Mouse (Mus musculus) heart, embryonic 16.5 days (tissue): ENCODE data around the gene Dek. TPM values are rescaled to one million over a fixed set of nuclear protein-coding genes. Genes with fewer than 3 reads are reported as not detected.
A peak's percentile ranks its signal among the peaks of the same experiment; 100 is the strongest.

ENCODE experiments used
- ATAC-seq: fragments of 200-750 bp; cut with Nextera tagmentation; replicated peaks from 2 replicates; pipeline ENCODE4 v1.8.0; 2017; ENCODE audit warnings: moderate number of reproducible peaks; ENCODE audit not compliant: insufficient read depth, low FRiP score; ENCODE audit errors: extremely low read depth
- H3K27ac ChIP-seq: fragments of 300-500 bp; sonication (generic); 2 replicates; pipeline ENCODE4 v1.5.1; 2014; ENCODE audit warnings: mild to moderate bottlenecking, low read length, control low read depth, moderate library complexity
- H3K27me3 ChIP-seq: fragments of 300-500 bp; sonication (generic); 2 replicates; pipeline ENCODE4 v1.6.1; 2014; ENCODE audit warnings: low read length, mixed read lengths; ENCODE audit not compliant: control insufficient read depth, insufficient read depth
- H3K36me3 ChIP-seq: fragments of 300-500 bp; sonication (generic); 2 replicates; pipeline ENCODE4 v1.6.1; 2014; ENCODE audit not compliant: control insufficient read depth, insufficient read depth
- H3K4me1 ChIP-seq: fragments of 300-500 bp; sonication (generic); 2 replicates; pipeline ENCODE4 v1.6.1; 2014; ENCODE audit warnings: low read length, mixed read lengths; ENCODE audit not compliant: control insufficient read depth, insufficient read depth
- H3K4me2 ChIP-seq: fragments of 300-500 bp; sonication (generic); 2 replicates; pipeline ENCODE4 v1.6.1; 2014; ENCODE audit warnings: low read depth, mild to moderate bottlenecking, control low read depth, low read length
- H3K4me3 ChIP-seq: fragments of 300-500 bp; sonication (generic); 2 replicates; pipeline ENCODE4 v1.5.1; 2014; ENCODE audit warnings: mild to moderate bottlenecking, control low read depth, low read length
- H3K9ac ChIP-seq: fragments of 300-500 bp; sonication (generic); 2 replicates; pipeline ENCODE4 v1.6.1; 2014; ENCODE audit warnings: low read length, control low read depth
- H3K9me3 ChIP-seq: fragments of 300-500 bp; sonication (generic); replicated peaks from 2 replicates; pipeline ENCODE4 v1.6.1; 2016; ENCODE audit warnings: low read length; ENCODE audit not compliant: control insufficient read depth
- WGBS: fragments of 180-500 bp; shearing (Covaris S2); extraction: QIAGEN DNeasy Blood & Tissue Kit; methylation state at CpG from one replicate; pipeline ENCODE4 v1.1.7; 2014; 5-methylcytosine and 5-hydroxymethylcytosine counted together
- polyA plus RNA-seq: library from polyadenylated mRNA; unstranded; fragments of >200 nt; fragmentation: Nextera tagmentation; extraction: Ambion mirVana; gene quantifications from 2 replicates; pipeline ENCODE4 v1.2.1, GENCODE M21; 2015

The Dek gene
- polyA plus RNA-seq, 1 experiment from 2014 or later: 129 TPM

- peak; percentile 32; the same call in 1 of the 2 replicates for ATAC-seq
- Histone ChIP-seq H3K27ac (no peak overlapping the region), H3K4me3 (no peak overlapping the region), H3K36me3 (peaks cover 9% of the 10 kb centered on the region; the same call in 1 of the 2 replicates), H3K9ac (no peak overlapping the region), H3K4me2 (no peak overlapping the region), H3K4me1 (no peaks in the 10 kb centered on the region), H3K9me3 (no peaks in the 10 kb centered on the region), H3K27me3 (no peaks in the 10 kb centered on the region)
- WGBS: 70% methylated on average over 11 of the region's 11 CpGs
These were observed 49.9 kb downstream of the Dek start for GRCm38 (mm10) chr13:47056126-47056525.

- H3K4me3 ChIP-seq: no peak overlapping the region
These were observed 52.0 kb downstream of the Dek start for GRCm38 (mm10) chr13:47053971-47054370.

GRCm38 (mm10) chr13:47050009-47050408, 56.0 kb downstream of the Dek start:
- H3K9ac ChIP-seq: no peak overlapping the region
- peaks cover 15% of the 10 kb centered on the region for H3K36me3 ChIP-seq
- no peaks in the 10 kb centered on the region for H3K9me3 ChIP-seq
- ATAC-seq: no peak
- 35% methylated on average over 4 of the region's 4 CpGs for WGBS
- H3K27me3 ChIP-seq: no peaks in the 10 kb centered on the region
- H3K4me3 ChIP-seq: no peak overlapping the region
- H3K27ac ChIP-seq: no peak overlapping the region
- H3K4me1 ChIP-seq: no peaks in the 10 kb centered on the region
- H3K4me2 ChIP-seq: no peak overlapping the region

More at GRCm38 (mm10) chr13:47053971-47054370, 52.0 kb downstream of the Dek start:
- Histone ChIP-seq H3K27me3 (no peaks in the 10 kb centered on the region), H3K9me3 (no peaks in the 10 kb centered on the region), H3K36me3 (peaks cover 10% of the 10 kb centered on the region), H3K9ac (no peak overlapping the region), H3K4me2 (no peak overlapping the region), H3K4me1 (no peaks in the 10 kb centered on the region), H3K27ac (no peak overlapping the region)
- 77% methylated on average over 10 of the region's 10 CpGs for WGBS
- no peak for ATAC-seq

- no peaks in the 10 kb centered on the region for H3K9me3 ChIP-seq
- 83% methylated on average over 4 of the region's 4 CpGs for WGBS
- H3K4me3 ChIP-seq: no peak overlapping the region
- no peak overlapping the region for H3K9ac ChIP-seq
- no peak overlapping the region for H3K27ac ChIP-seq
- no peaks in the 10 kb centered on the region for H3K27me3 ChIP-seq
- H3K4me1 ChIP-seq: peaks cover 5% of the 10 kb centered on the region
- no peak for ATAC-seq
- no peak overlapping the region for H3K4me2 ChIP-seq
- peaks cover 15% of the 10 kb centered on the region for H3K36me3 ChIP-seq
These were observed 58.0 kb downstream of the Dek start for GRCm38 (mm10) chr13:47047996-47048395.

GRCm38 (mm10) chr13:47044617-47044947, 61.4 kb downstream of the Dek start, which contains the start of gene Tpmt:
Gene Tpmt, minus strand, starts transcription at chr13:47044737.
- peak within 1 kb of the TSS; percentile 75 for H3K27ac ChIP-seq
- WGBS: 22% methylated on average over 10 of the region's 10 CpGs

GRCm38 (mm10) chr13:47043833-47044616, 62.0 kb downstream of the Dek start:
- under 1% methylated on average over 45 of the region's 45 CpGs for WGBS
- H3K27ac ChIP-seq: peak overlapping the region; percentile 75
- peak overlapping the region; percentile 86 for H3K9ac ChIP-seq
- H3K4me2 ChIP-seq: peak overlapping the region; percentile 100
- H3K4me1 ChIP-seq: peaks cover 8% of the 10 kb centered on the region
- H3K36me3 ChIP-seq: peaks cover 6% of the 10 kb centered on the region
- peak; percentile 16 for ATAC-seq
- peak overlapping the region; percentile 80 for H3K4me3 ChIP-seq
- H3K27me3 ChIP-seq: no peaks in the 10 kb centered on the region
- H3K9me3 ChIP-seq: no peaks in the 10 kb centered on the region

More at GRCm38 (mm10) chr13:47044617-47044947, 61.4 kb downstream of the Dek start, which contains the start of gene Tpmt:
- H3K9me3 ChIP-seq: no peaks in the 10 kb centered on the region
- no peaks in the 10 kb centered on the region for H3K27me3 ChIP-seq
- H3K4me2 ChIP-seq: peak within 1 kb of the TSS; percentile 100
- peaks cover 8% of the 10 kb centered on the region for H3K36me3 ChIP-seq
- peak within 1 kb of the TSS; percentile 86 for H3K9ac ChIP-seq
- H3K4me1 ChIP-seq: peaks cover 8% of the 10 kb centered on the region
- peak within 1 kb of the TSS; percentile 80 for H3K4me3 ChIP-seq
- ATAC-seq: no peak

GRCm38 (mm10) chr13:47043030-47043680, 62.8 kb downstream of the Dek start, which contains the start of gene Kdm1b:
Gene Kdm1b, plus strand, starts transcription at chr13:47043499.
- Histone ChIP-seq H3K4me3 (peak within 1 kb of the TSS; percentile 80), H3K36me3 (no peaks in the 10 kb centered on the region), H3K27ac (peak within 1 kb of the TSS; percentile 75), H3K4me2 (peak within 1 kb of the TSS; percentile 100), H3K4me1 (peaks cover 8% of the 10 kb centered on the region), H3K9ac (peak within 1 kb of the TSS; percentile 86), H3K27me3 (no peaks in the 10 kb centered on the region), H3K9me3 (no peaks in the 10 kb centered on the region)
- ATAC-seq: peak; percentile 98
- WGBS: 1% methylated on average over 47 of the region's 48 CpGs

GRCm38 (mm10) chr13:47042024-47042633, 63.9 kb downstream of the Dek start:
- no peak for ATAC-seq
- peaks cover 8% of the 10 kb centered on the region for H3K4me1 ChIP-seq
- peak overlapping the region; percentile 100 for H3K4me2 ChIP-seq
- 50% methylated on average over 8 of the region's 8 CpGs for WGBS
- H3K27me3 ChIP-seq: no peaks in the 10 kb centered on the region
- H3K27ac ChIP-seq: no peak overlapping the region
- H3K36me3 ChIP-seq: no peaks in the 10 kb centered on the region
- H3K4me3 ChIP-seq: peak overlapping the region; percentile 80
- H3K9ac ChIP-seq: no peak overlapping the region; the same call in 1 of the 2 replicates
- H3K9me3 ChIP-seq: no peaks in the 10 kb centered on the region
